Mouse (Mus musculus) G1E (cell line): ENCODE results near the gene Mycbpap.

ENCODE experiments used
- CTCF ChIP-seq: IDR thresholded peaks from 2 replicates; pipeline ENCODE4 v1.5.1; 2012; ENCODE audit warnings: low read depth, low read length, inconsistent platforms, mixed read lengths
- GATA1 ChIP-seq: IDR thresholded peaks from 2 replicates; pipeline ENCODE4 v1.6.1; 2012; ENCODE audit warnings: borderline replicate concordance, low read length, inconsistent platforms, mixed read lengths
- GATA2 ChIP-seq: IDR thresholded peaks from 2 replicates; pipeline ENCODE4 v1.6.1; 2012; ENCODE audit warnings: low read depth, low read length, inconsistent platforms, borderline replicate concordance
- POLR2AphosphoS5 ChIP-seq: IDR thresholded peaks from 2 replicates; pipeline ENCODE4 v1.6.1; 2012; ENCODE audit warnings: low read depth, low read length, inconsistent platforms; ENCODE audit not compliant: insufficient replicate concordance

GRCm38 (mm10) chr11:94567326-94567725 lies 45.8 kb upstream of the Mycbpap start:
- no peak for TF ChIP-seq CTCF
- no peak for TF ChIP-seq GATA1
- TF ChIP-seq GATA2, result no peak
- no peak for TF ChIP-seq POLR2AphosphoS5
